Mouse (Mus musculus) neural tube, embryonic 11.5 days (tissue): ENCODE data around the gene Ms4a18. TPM values are rescaled to one million over a fixed set of nuclear protein-coding genes. Genes with fewer than 3 reads are reported as not detected.
"Not testable (repeated sequence)": the region's sequence is repeated elsewhere in the genome, so short reads cannot be mapped to it uniquely, and the experiment has no call there.

Experiments used
- ATAC-seq: fragments of 200-750 bp; cut with Nextera tagmentation; 2 replicates; pipeline ENCODE4 v1.8.0; 2017; ENCODE audit warnings: moderate number of reproducible peaks, mild to moderate bottlenecking, moderate TSS enrichment, moderate library complexity; ENCODE audit not compliant: insufficient read depth, low FRiP score, low TSS enrichment
- DNase-seq: peaks from one replicate; pipeline ENCODE4 v3.0.0-alpha.2; 2015; ENCODE audit warnings: low spot score
- H3K27ac ChIP-seq: fragments of 300-500 bp; sonication (generic); 2 replicates; pipeline ENCODE4 v1.5.1; 2014; ENCODE audit warnings: low read depth, mild to moderate bottlenecking, low read length
- H3K27me3 ChIP-seq: fragments of 300-500 bp; sonication (generic); 2 replicates; pipeline ENCODE4 v1.6.1; 2014; ENCODE audit warnings: mild to moderate bottlenecking, low read length, mixed read lengths; ENCODE audit not compliant: control insufficient read depth, insufficient read depth
- H3K36me3 ChIP-seq: fragments of 300-500 bp; sonication (generic); 2 replicates; pipeline ENCODE4 v1.6.1; 2014; ENCODE audit warnings: mild to moderate bottlenecking, low read length, moderate library complexity, mixed read lengths; ENCODE audit not compliant: control insufficient read depth, insufficient read depth
- H3K4me1 ChIP-seq: fragments of 300-500 bp; sonication (generic); 2 replicates; pipeline ENCODE4 v1.6.1; 2014; ENCODE audit warnings: low read length, mixed read lengths; ENCODE audit not compliant: control insufficient read depth, insufficient read depth
- H3K4me2 ChIP-seq: fragments of 300-500 bp; sonication (generic); 2 replicates; pipeline ENCODE4 v1.6.1; 2014; ENCODE audit warnings: low read depth, mild to moderate bottlenecking, moderate library complexity
- H3K4me3 ChIP-seq: fragments of 300-500 bp; sonication (generic); 2 replicates; pipeline ENCODE4 v1.5.1; 2014; ENCODE audit warnings: low read depth, low read length
- H3K9ac ChIP-seq: fragments of 300-500 bp; sonication (generic); 2 replicates; pipeline ENCODE4 v1.6.1; 2014; ENCODE audit warnings: mild to moderate bottlenecking, low read length
- H3K9me3 ChIP-seq: fragments of 300-500 bp; sonication (generic); 2 replicates; pipeline ENCODE4 v1.6.1; 2016; ENCODE audit warnings: low read length; ENCODE audit not compliant: control insufficient read depth
- WGBS: fragments of 180-500 bp; shearing (Covaris S2); extraction: QIAGEN DNeasy Blood & Tissue Kit; methylation state at CpG from one replicate; pipeline ENCODE4 v1.1.7; 2014; 5-methylcytosine and 5-hydroxymethylcytosine counted together
- polyA plus RNA-seq: library from polyadenylated mRNA; unstranded; fragments of >200 nt; fragmentation: Nextera tagmentation; extraction: Ambion mirVana; gene quantifications from 2 replicates; pipeline ENCODE4 v1.2.1, GENCODE M21; 2014

The Ms4a18 gene
- polyA plus RNA-seq: not detected in 2 replicates

DNA sequence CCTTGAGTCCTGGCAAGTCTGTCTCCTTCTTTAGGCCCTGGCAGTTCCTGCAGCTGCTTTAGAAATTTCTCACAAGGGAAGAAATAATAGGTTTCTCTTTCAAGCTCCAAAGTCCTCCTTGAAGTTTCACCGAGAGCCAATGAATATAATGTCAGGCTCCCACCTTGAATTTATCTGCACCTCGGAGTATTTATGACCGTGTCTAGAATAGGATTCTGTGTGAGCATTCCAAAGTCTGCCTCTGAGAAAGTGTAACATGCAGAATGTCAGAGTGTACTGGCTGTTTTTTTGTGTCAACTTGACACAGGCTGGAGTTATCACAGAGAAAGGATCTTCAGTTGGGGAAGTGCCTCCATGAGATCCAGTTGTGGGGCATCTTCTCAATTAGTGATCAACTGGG, at the start of gene Ms4a18:
Gene Ms4a18, minus strand, starts transcription at position 141 of the 400 bp plus-strand sequence.
- WGBS: 92% methylated on average over 3 of the region's 3 CpGs
- ATAC-seq (no peak), DNase-seq (no peak)
- Histone ChIP-seq H3K27ac (no peak within 1 kb of the TSS), H3K36me3 (no peaks in the 10 kb centered on the region), H3K9ac (no peak within 1 kb of the TSS), H3K27me3 (no peaks in the 10 kb centered on the region), H3K4me2 (no peak within 1 kb of the TSS), H3K9me3 (no peaks in the 10 kb centered on the region), H3K4me1 (no peaks in the 10 kb centered on the region), H3K4me3 (no peak within 1 kb of the TSS)

DNA sequence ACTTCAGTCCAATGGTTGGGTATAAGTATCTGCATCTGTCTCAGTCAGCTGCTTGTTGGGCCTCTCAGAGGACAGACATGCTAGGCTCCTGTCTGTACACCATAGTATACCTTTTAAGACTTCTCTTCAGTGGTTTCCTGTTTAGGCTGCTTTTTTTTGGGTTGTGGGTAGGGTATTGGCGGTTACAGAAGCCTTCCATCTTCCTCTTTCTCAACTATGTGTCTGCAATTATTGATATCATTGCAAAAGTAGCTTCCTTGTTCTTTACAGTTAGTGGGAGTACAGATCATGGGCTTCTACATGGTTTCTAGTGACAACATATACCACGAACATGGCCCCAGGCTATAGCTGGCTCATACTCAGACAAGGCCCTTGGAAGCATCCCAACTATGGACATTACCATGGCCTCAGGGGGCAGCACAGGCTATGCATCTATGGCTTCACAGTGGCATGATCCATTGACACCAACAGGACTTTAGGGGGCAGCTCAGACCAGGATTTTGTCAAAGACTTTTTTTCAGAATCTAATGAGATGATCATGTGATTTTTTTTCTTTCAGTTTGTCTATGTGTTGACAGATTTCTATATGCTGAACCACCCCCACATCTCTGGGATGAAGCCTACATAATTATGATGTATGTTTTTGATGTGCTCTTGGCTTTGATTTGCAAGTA, 47.5 kb upstream of the Ms4a18 start:
- 81% methylated on average over 2 of the region's 2 CpGs for WGBS
- no peak for ATAC-seq
- no peak overlapping the region for H3K4me2 ChIP-seq
- no peak for DNase-seq
- no peak overlapping the region for H3K4me3 ChIP-seq
- H3K27ac ChIP-seq: no peak overlapping the region
- no peaks in the 10 kb centered on the region for H3K36me3 ChIP-seq
- H3K9ac ChIP-seq: no peak overlapping the region
- H3K9me3 ChIP-seq: no peaks in the 10 kb centered on the region
- no peaks in the 10 kb centered on the region for H3K27me3 ChIP-seq
- H3K4me1 ChIP-seq: no peaks in the 10 kb centered on the region

DNA sequence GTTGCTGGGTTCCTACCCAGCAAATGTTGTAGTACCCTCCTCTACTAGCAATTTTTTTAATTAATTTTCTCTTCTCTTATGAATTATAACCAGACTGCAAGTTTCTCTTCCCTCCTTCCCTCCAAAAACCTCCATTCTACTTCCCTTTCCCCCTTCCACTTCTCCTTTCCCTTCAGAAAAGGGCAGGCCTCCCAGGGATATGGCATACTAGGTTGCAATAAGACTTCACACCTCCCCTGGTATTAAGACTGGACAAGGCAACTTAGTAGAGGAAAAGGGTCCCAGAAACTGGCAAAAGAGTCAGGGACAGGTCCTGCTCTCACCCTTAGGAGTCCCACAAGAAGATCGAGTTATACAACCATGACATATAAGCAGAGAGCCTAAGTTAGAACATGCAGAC, 43.1 kb upstream of the Ms4a18 start:
- no peak overlapping the region for H3K27ac ChIP-seq
- DNase-seq (no peak), ATAC-seq (no peak)
- H3K4me2 ChIP-seq: no peak overlapping the region
- no peak overlapping the region for H3K9ac ChIP-seq
- no peaks in the 10 kb centered on the region for H3K4me1 ChIP-seq
- whole genome bisulfite sequencing: 79% methylated on average over 1 of the region's 1 CpGs
- H3K36me3 ChIP-seq: no peaks in the 10 kb centered on the region
- no peaks in the 10 kb centered on the region for H3K9me3 ChIP-seq
- no peaks in the 10 kb centered on the region for H3K27me3 ChIP-seq
- H3K4me3 ChIP-seq: no peak overlapping the region

DNA sequence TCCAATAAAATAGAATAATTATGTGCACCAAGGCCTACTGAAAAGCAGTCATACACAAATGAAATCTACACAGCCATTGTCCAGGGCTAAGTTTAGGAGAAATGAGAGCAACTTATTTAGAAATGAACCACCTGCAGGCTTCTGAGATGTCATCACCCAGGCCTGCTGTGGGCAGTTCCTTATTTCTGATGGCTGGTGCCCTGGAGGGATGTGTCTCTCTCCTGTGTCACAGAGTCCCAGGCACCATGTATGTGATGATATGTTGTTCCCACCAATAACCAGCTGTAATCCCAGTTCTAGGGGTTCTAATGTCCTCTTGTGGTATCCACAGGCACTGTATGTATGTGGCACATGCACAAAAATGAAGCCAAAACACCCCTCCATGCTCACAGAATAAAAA, 42.1 kb upstream of the Ms4a18 start:
- ATAC-seq: no peak
- H3K4me2 ChIP-seq: no peak overlapping the region

DNA sequence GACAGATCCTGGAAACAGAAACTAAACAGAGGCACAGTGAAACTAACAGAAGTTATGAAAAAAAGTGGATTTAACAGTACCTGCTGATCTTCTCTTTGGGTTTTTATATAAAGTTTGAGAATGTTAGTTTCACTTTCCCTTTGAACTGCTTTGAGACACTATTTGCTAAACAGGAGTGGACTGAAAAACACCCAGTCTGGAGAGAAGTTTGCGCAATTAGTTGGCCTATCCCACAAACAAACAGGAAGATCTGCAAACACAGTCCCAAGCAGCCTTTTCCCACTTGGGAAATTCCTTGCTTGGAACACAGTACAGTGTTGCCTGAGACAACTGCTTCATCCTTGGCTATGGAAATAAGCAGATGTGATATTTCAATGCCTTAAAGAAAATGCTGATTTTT, 37.9 kb upstream of the Ms4a18 start:
- not testable (repeated sequence) for H3K36me3 ChIP-seq, H3K9ac ChIP-seq, ATAC-seq, H3K9me3 ChIP-seq, H3K27me3 ChIP-seq, H3K4me2 ChIP-seq, H3K4me3 ChIP-seq, H3K27ac ChIP-seq, DNase-seq, H3K4me1 ChIP-seq
- WGBS: 93% methylated on average over 1 of the region's 1 CpGs

More for the DNA sequence above, 42.1 kb upstream of the Ms4a18 start:
- no peaks in the 10 kb centered on the region for H3K4me1 ChIP-seq
- H3K36me3 ChIP-seq: no peaks in the 10 kb centered on the region
- H3K4me3 ChIP-seq: no peak overlapping the region
- H3K27ac ChIP-seq: no peak overlapping the region
- no peak overlapping the region for H3K9ac ChIP-seq
- DNase-seq: no peak
- H3K27me3 ChIP-seq: no peaks in the 10 kb centered on the region
- H3K9me3 ChIP-seq: no peaks in the 10 kb centered on the region

DNA sequence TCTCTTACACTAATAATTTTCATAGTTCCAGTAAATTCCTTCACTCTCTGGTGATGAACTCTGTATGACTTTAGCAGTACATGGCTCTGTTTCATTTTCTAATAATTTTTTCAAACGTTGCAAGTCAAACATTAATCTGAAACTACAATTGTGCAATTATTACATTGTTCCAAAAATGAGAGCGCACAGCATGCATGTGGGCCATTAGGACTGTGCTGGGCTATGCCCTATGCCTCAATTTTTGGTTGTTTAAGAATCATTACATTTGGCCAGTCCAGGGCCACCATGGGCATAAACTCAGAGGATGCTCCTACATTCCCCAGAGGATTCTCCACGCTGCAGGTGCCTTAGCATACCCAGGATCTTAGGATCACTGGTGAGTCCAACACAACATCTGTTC, 35.4 kb upstream of the Ms4a18 start:
- DNase-seq (no peak), ATAC-seq (no peak)
- no peak overlapping the region for H3K4me2 ChIP-seq
- no peak overlapping the region for H3K9ac ChIP-seq
- no peak overlapping the region for H3K27ac ChIP-seq
- no peaks in the 10 kb centered on the region for H3K27me3 ChIP-seq
- no peaks in the 10 kb centered on the region for H3K4me1 ChIP-seq
- H3K9me3 ChIP-seq: no peaks in the 10 kb centered on the region
- H3K4me3 ChIP-seq: no peak overlapping the region
- WGBS: 74% methylated on average over 3 of the region's 3 CpGs
- H3K36me3 ChIP-seq: no peaks in the 10 kb centered on the region

DNA sequence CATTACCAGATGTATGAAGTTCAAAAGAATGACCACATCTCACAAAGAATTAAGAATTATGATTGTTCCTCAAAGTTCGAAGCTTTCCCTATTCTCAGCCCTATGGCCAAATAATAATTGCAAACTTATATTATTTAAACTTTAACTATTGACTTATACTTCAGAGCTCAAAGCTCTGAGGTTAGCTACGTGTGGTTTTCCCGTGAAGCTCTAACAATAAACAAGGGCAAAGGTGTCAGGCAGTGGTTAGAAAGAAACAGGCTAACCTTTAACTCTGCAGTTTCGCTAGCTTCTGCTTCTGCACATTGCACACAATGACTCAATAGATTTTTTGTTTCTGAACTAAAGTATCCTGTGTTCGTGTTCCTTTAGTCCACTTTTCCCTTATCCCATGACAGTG, 35.0 kb upstream of the Ms4a18 start:
- H3K4me2 ChIP-seq: no peak overlapping the region
- H3K27ac ChIP-seq: no peak overlapping the region
- no peaks in the 10 kb centered on the region for H3K27me3 ChIP-seq
- no peak overlapping the region for H3K9ac ChIP-seq
- H3K4me1 ChIP-seq: no peaks in the 10 kb centered on the region
- H3K4me3 ChIP-seq: no peak overlapping the region
- no peaks in the 10 kb centered on the region for H3K36me3 ChIP-seq
- no peaks in the 10 kb centered on the region for H3K9me3 ChIP-seq
- WGBS: 72% methylated on average over 5 of the region's 5 CpGs
- DNase-seq (no peak), ATAC-seq (no peak)

DNA sequence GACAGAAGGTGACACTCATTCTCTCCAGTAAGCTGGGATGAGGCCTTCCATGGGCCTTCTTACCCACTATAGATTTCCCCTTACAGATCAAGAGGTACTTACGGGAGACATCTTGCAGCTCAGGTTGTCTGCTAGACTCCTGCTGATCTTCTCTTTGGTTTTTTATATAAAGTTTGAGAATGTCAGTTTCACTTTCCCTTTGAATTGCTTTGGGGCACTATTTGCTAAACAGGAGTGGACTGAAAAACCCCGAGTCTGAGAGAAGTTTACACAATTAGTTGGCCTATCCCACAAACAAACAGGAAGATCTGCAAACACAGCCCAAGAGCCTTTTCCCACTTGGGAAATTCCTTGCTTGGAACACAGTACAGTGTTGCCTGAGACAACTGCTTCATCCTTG, 32.5 kb upstream of the Ms4a18 start:
- no peak for DNase-seq
- Histone ChIP-seq H3K4me1 (no peaks in the 10 kb centered on the region), H3K4me2 (no peak overlapping the region), H3K4me3 (no peak overlapping the region), H3K27me3 (no peaks in the 10 kb centered on the region), H3K36me3 (no peaks in the 10 kb centered on the region), H3K9ac (no peak overlapping the region), H3K9me3 (no peaks in the 10 kb centered on the region), H3K27ac (no peak overlapping the region)
- 75% methylated on average over 2 of the region's 2 CpGs for whole genome bisulfite sequencing
- ATAC-seq: no peak

DNA sequence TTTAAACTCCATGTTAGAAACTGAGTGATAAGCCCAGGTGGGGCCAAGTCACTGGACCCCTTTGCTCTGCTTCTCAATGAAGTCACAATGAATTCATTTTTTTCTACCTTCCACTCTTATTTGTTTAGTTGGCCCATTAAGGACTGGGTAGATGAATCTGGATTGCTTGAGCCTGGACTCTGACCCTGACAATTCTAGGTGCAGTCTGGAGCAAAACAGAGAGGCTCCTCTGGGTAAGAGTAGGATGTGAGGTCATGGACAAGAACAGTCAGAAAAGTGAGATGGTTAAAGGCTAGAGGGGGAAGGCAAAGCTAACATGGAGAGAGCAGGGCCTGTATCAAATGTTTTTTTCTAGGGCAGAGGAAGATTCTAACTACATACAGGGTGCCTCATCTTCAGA, 31.6 kb upstream of the Ms4a18 start:
- DNase-seq (no peak), ATAC-seq (no peak)
- Histone ChIP-seq H3K36me3 (no peaks in the 10 kb centered on the region), H3K9ac (no peak overlapping the region), H3K4me3 (no peak overlapping the region), H3K4me2 (no peak overlapping the region), H3K27ac (no peak overlapping the region), H3K27me3 (no peaks in the 10 kb centered on the region), H3K9me3 (no peaks in the 10 kb centered on the region), H3K4me1 (no peaks in the 10 kb centered on the region)
